Mouse (Mus musculus) heart, adult 2 months (tissue): ENCODE results near the gene Camk2n2.

Experiments
- CTCF ChIP-seq: fragments of 200-600 bp; IDR thresholded peaks from 2 replicates; pipeline ENCODE4 v1.8.1; 2022; ENCODE audit warnings: antibody characterized with exemption, mild to moderate bottlenecking, moderate library complexity
- EP300 ChIP-seq: fragments of 200-500 bp; IDR thresholded peaks from 2 replicates; pipeline ENCODE4 v1.6.1; 2011; ENCODE audit warnings: low read depth, low read length, control low read depth; ENCODE audit not compliant: insufficient read depth
- POLR2A ChIP-seq: fragments of 200-500 bp; IDR thresholded peaks from 2 replicates; pipeline ENCODE4 v1.6.1; 2011; ENCODE audit warnings: mild to moderate bottlenecking, low read depth, low read length, control low read depth; ENCODE audit not compliant: insufficient read depth

DNA sequence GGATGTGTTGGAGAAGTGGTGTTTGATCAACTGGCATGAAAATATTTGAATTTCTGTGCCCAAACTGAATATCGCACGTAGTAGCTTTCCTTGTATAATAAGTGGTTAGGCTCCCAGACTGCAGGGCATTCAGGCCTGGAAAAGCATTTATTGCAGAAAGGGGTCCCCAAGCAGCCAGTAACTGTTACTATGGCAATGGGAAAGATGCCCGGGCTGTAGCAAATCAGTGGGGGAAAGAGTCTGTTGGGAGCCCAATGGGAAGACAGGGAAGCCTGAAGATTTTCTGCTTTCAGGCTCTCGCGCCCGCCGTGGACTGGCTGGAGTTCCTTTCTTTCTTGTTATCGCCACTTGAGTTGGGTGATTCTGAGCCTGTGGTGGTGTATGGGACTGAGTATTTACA, 17.3 kb upstream of the Camk2n2 start:
- no peak for TF ChIP-seq CTCF
- TF ChIP-seq POLR2A, result no peak
- no peak for TF ChIP-seq EP300
